In the genomic region with DNA sequence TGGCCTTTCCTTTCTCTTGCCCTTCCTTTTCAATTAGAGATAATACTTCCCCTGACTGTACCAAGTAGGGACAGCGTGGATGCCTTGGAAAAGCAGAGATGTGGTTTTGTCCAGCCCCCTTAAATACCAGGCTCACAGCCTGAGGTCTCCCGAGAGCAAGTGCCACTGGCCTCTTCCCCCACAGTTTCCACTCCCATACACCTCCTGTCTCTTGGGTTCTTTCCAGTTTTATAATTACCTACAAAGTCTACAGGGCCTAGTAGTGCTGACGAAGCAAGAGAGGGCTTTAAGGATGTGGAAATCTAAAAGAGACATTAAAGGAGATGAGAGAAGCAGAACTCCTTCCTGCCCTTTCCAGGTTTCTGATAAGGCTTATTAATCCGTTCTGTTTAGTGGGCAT, we compare ENCODE assay signal across 15 mouse cellular contexts. TPM values are rescaled to one million over a fixed set of nuclear protein-coding genes. Genes with fewer than 3 reads are reported as not detected.
DNase-seq lines count a peak whose midpoint lies in the region; ATAC-seq and TF ChIP-seq lines count a peak whose summit lies in the region.
"Had no signal": no experiment of that assay in that cellular context is flagged by ENCODE, and none has a peak within 500 bp of the region (broad histone marks: within the 10 kb centered on the region; RNA-seq: fewer than 3 reads in every experiment).

No protein-coding gene starts in this region.

- H3K79me2 ChIP-seq in heart, adult 2 months (replicated peaks; ENCODE audit: control insufficient read depth, insufficient read depth, low read length) = no peaks in the 10 kb centered on the region

- TF ChIP-seq EP300 in heart, adult 2 months (IDR thresholded peaks at IDR 0.05; ENCODE audit: insufficient read depth, low read depth, low read length) = no peak

- ATAC-seq in heart, embryonic 12.5 days (ENCODE audit: insufficient number of reproducible peaks, low FRiP score) = no peak
- ATAC-seq in neural tube, embryonic 13.5 days (ENCODE audit: low read depth) = no peak
- no peak for ATAC-seq in megakaryocyte-erythroid progenitor cell, adult 5-6 weeks (replicated peaks; ENCODE audit: low FRiP score, low TSS enrichment, poor library complexity, severe bottlenecking)

- H3K27ac ChIP-seq in heart, embryonic 12.5 days (ENCODE audit: poor library complexity, severe bottlenecking) = 0 out of 2 replicates have a peak overlapping the region, but pooled peaks have one; percentile 25
- H3K27ac ChIP-seq in heart, adult 2 months = no peak overlapping the region
- H3K27ac ChIP-seq in neural tube, embryonic 13.5 days (replicated peaks) = peak overlapping the region; percentile 67
- peak overlapping the region; percentile 78 for H3K27ac ChIP-seq in midbrain, embryonic 10.5 days (replicated peaks)
- H3K27ac ChIP-seq: liver, embryonic 13.5 days had no signal

- H3K9ac ChIP-seq in heart, embryonic 12.5 days = no peak overlapping the region
- H3K9ac ChIP-seq in heart, adult 2 months (ENCODE audit: low read depth, low read length) = no peak overlapping the region
- H3K9ac ChIP-seq in neural tube, embryonic 13.5 days = peak overlapping the region; percentile 31; the same call in 1 of the 2 replicates
- H3K9ac ChIP-seq: embryonic facial prominence, embryonic 13.5 days; liver, embryonic 13.5 days had no signal

- H3K9me3 ChIP-seq in heart, embryonic 12.5 days (replicated peaks) = 0 out of 2 replicates have a peak, but pooled peaks cover 2% of the 10 kb centered on the region
- H3K9me3 ChIP-seq in neural tube, embryonic 13.5 days = no peaks in the 10 kb centered on the region
- H3K9me3 ChIP-seq in midbrain, embryonic 10.5 days (replicated peaks) = no peaks in the 10 kb centered on the region
- H3K9me3 ChIP-seq: embryonic facial prominence, embryonic 13.5 days; liver, embryonic 13.5 days had no signal

- no peak overlapping the region for H3K4me2 ChIP-seq in heart, embryonic 12.5 days
- H3K4me2 ChIP-seq in neural tube, embryonic 13.5 days = no peak overlapping the region
- H3K4me2 ChIP-seq: embryonic facial prominence, embryonic 13.5 days; liver, embryonic 13.5 days had no signal

- no peak for DNase-seq in heart, adult 2 months
- no peak for DNase-seq in neural tube, embryonic 10.5 days (ENCODE audit: extremely low spot score, low spot score)
- no peak for DNase-seq in midbrain, embryonic 10.5 days (ENCODE audit: low spot score)
- no peak for DNase-seq in ovary, postnatal 36 days (ENCODE audit: low spot score)
- DNase-seq in ovary, postnatal 10 days (ENCODE audit: low spot score) = no peak
- DNase-seq: cerebellum, adult 9-10 months; liver, embryonic 13.5 days; lung, postnatal 10 days had no signal

- 45% methylated on average over 4 of the region's 4 CpGs for WGBS in heart, embryonic 12.5 days
- 30% methylated on average over 4 of the region's 4 CpGs for WGBS in heart, adult 2 months
- 50% methylated on average over 4 of the region's 4 CpGs for WGBS in neural tube, embryonic 13.5 days
- WGBS in midbrain, embryonic 10.5 days = 41% methylated on average over 4 of the region's 4 CpGs

- TF ChIP-seq POLR2A in heart, adult 2 months (IDR thresholded peaks at IDR 0.05; ENCODE audit: insufficient read depth, low read depth, low read length) = no peak

- no peak for TF ChIP-seq CTCF in heart, adult 2 months (IDR thresholded peaks at IDR 0.05)

- H3K4me3 ChIP-seq in heart, embryonic 12.5 days = no peak overlapping the region
- H3K4me3 ChIP-seq in heart, adult 2 months = no peak overlapping the region
- no peak overlapping the region for H3K4me3 ChIP-seq in neural tube, embryonic 13.5 days
- no peak overlapping the region for H3K4me3 ChIP-seq in midbrain, embryonic 10.5 days
- H3K4me3 ChIP-seq: embryonic facial prominence, embryonic 13.5 days; liver, embryonic 13.5 days had no signal

- H3K27me3 ChIP-seq in heart, embryonic 12.5 days (replicated peaks) = no peaks in the 10 kb centered on the region
- no peaks in the 10 kb centered on the region for H3K27me3 ChIP-seq in heart, adult 2 months (ENCODE audit: control insufficient read depth, insufficient read depth, low read length)
- no peaks in the 10 kb centered on the region for H3K27me3 ChIP-seq in neural tube, embryonic 13.5 days
- H3K27me3 ChIP-seq in midbrain, embryonic 10.5 days (ENCODE audit: low read depth, poor library complexity, severe bottlenecking) = no peaks in the 10 kb centered on the region
- H3K27me3 ChIP-seq: embryonic facial prominence, embryonic 13.5 days; liver, embryonic 13.5 days had no signal

- intact Hi-C loops in heart, adult 2 months (cut with DNase I) = no loop called here

- H3K4me1 ChIP-seq in heart, embryonic 12.5 days (replicated peaks) = peaks cover 14% of the 10 kb centered on the region
- no peaks in the 10 kb centered on the region for H3K4me1 ChIP-seq in heart, adult 2 months (ENCODE audit: control insufficient read depth, insufficient read depth, low read length)
- peaks cover 18% of the 10 kb centered on the region for H3K4me1 ChIP-seq in neural tube, embryonic 13.5 days (replicated peaks)
- peaks cover 23% of the 10 kb centered on the region for H3K4me1 ChIP-seq in midbrain, embryonic 10.5 days
- H3K4me1 ChIP-seq: embryonic facial prominence, embryonic 13.5 days; liver, embryonic 13.5 days had no signal

- H3K36me3 ChIP-seq in heart, embryonic 12.5 days = peaks cover 80% of the 10 kb centered on the region
- no peaks in the 10 kb centered on the region; the same call in 1 of the 2 replicates for H3K36me3 ChIP-seq in heart, adult 2 months (ENCODE audit: control insufficient read depth, insufficient read depth, low read length)
- peaks cover 91% of the 10 kb centered on the region for H3K36me3 ChIP-seq in neural tube, embryonic 13.5 days
- peaks cover 85% of the 10 kb centered on the region for H3K36me3 ChIP-seq in midbrain, embryonic 10.5 days

RNA-seq across cellular contexts. Expression of a gene that starts 17.5 kb away (rescaled TPM):
- polyA plus RNA-seq in heart, embryonic 12.5 days (2016; fragmentation: Nextera tagmentation; extraction: Ambion mirVana) = 5.0 and 5.8 TPM in 2 replicates
- total RNA-seq in heart, adult 2 months (2021) = 1 to 10 TPM; 2.5 TPM
- 3.7 and 4.4 TPM in 2 replicates for polyA plus RNA-seq in heart, adult 2 months (2012; rRNA removed)
- polyA plus RNA-seq in neural tube, embryonic 13.5 days (2015; fragmentation: Nextera tagmentation; extraction: Ambion mirVana) = 0.22 and 0.43 TPM in 2 replicates
- polyA plus RNA-seq in midbrain, embryonic 10.5 days (2016; fragmentation: Nextera tagmentation; extraction: Ambion mirVana) = 0.16 and 0.21 TPM in 2 replicates
- total RNA-seq in megakaryocyte-erythroid progenitor cell, adult 5-6 weeks (2014; fragmentation: Nextera tagmentation) = not detected in 2 replicates
- not detected in 2 replicates for total RNA-seq in megakaryocyte-erythroid progenitor cell, adult 5-6 weeks (2017)
- total RNA-seq: MEL; monocyte, adult 5-6 weeks had no signal
- polyA plus RNA-seq: small intestine, adult 2 months had no signal

RNA-seq across cellular contexts. Expression of a gene that starts 40.4 kb away (rescaled TPM):
- 71.3 TPM in 2 replicates for polyA plus RNA-seq in heart, embryonic 12.5 days (2016; fragmentation: Nextera tagmentation; extraction: Ambion mirVana)
- 10 to 100 TPM; 38.7 to 39.6 TPM for total RNA-seq in heart, adult 2 months (2021)
- polyA plus RNA-seq in heart, adult 2 months (2012; rRNA removed) = 21.9 and 27.2 TPM in 2 replicates
- 80.1 and 85.1 TPM in 2 replicates for polyA plus RNA-seq in neural tube, embryonic 13.5 days (2015; fragmentation: Nextera tagmentation; extraction: Ambion mirVana)
- polyA plus RNA-seq in midbrain, embryonic 10.5 days (2016; fragmentation: Nextera tagmentation; extraction: Ambion mirVana) = 96.2 and 98.8 TPM in 2 replicates
- total RNA-seq in megakaryocyte-erythroid progenitor cell, adult 5-6 weeks (2014; fragmentation: Nextera tagmentation) = 69.1 and 70.6 TPM in 2 replicates
- total RNA-seq in megakaryocyte-erythroid progenitor cell, adult 5-6 weeks (2017) = 54.7 and 66.6 TPM in 2 replicates
